Comparison of ENCODE assay signal across 12 mouse cellular contexts in the genomic region with DNA sequence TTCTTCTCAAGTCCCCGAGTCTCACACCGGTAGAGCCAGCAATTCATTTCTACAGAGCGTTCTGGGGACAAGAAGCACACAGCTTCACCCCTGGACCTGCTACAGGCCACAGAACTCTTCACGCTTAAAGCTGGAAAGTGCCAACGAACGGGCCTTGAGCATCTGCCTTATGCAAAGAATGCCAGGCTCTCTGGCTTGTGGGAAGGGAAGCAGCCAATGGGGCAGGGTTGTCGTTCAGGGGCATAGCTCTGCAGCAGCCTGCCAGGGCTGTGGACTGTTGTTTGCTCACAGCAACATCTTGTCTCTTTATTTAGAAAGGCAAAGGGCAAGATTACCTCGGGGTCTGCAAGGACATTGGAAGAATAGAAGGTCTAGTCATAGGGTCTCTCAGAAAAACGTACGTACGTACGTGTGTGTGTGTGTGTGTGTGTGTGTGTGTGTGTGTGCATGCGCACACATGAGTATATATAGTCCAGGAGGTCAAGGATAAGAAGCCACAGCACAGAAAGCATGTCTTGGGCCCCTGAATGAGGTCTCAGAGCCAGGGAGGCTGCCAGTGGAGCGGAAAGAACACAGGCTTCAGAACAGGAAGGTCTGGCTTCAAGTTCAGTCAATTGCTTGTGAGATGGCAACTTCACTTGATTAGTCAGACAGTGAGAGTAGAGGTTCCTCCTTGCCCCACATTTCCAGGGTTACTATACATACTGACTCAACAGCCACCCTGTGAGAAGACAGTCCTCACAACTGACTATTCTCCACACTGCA. TPM values are rescaled to one million over a fixed set of nuclear protein-coding genes. Genes with fewer than 3 reads are reported as not detected.
DNase-seq lines count a peak whose midpoint lies in the region.
"Had no signal": no experiment of that assay in that cellular context is flagged by ENCODE, and none has a peak within 500 bp of the region (broad histone marks: within the 10 kb centered on the region; RNA-seq: fewer than 3 reads in every experiment).

No protein-coding gene starts in this region.

- peak; percentile 43 to 51 for DNase-seq in adrenal gland, adult (ENCODE audit: inconsistent age in 2 of 2, low spot score in 1 of 2)
- DNase-seq in adrenal gland, postnatal 4 days (ENCODE audit: low spot score in 2 of 2), result no peak
- peak; percentile 70 for DNase-seq in kidney, adult 18-20 months
- no peak for DNase-seq in kidney, postnatal 10 days
- DNase-seq in 3T3-L1 (ENCODE audit: low read depth, low spot score), result peak; percentile 9
- DNase-seq in kidney, adult 9 months, result peak; percentile 85
- no peak for DNase-seq in spleen, postnatal 4 days (ENCODE audit: low spot score in 2 of 2)
- DNase-seq in spleen, postnatal 10 days (ENCODE audit: low spot score in 2 of 2), result no peak
- DNase-seq: cerebellum, postnatal 36 days; heart, adult 2 months; heart, postnatal 4 days; thymus, adult 18-20 months had no signal

RNA-seq across cellular contexts. Expression of a gene that starts 48.0 kb away (rescaled TPM):
- total RNA-seq in adrenal gland, postnatal 4 days (2021), result 10 to 100 TPM; 39.6 to 57.7 TPM

Comparison
In these comparisons a context has a peak if more than half of its experiments do, and no peak if none do; other contexts are left out.
1. DNase-seq: peak in adrenal gland, adult (2 of 2), kidney, adult 18-20 months (single experiment), 3T3-L1 (single experiment) and kidney, adult 9 months (single experiment); none in adrenal gland, postnatal 4 days (0 of 2), kidney, postnatal 10 days (single experiment), spleen, postnatal 4 days (0 of 2) and spleen, postnatal 10 days (0 of 2).